Mouse (Mus musculus): ENCODE data around the gene Tbxa2r. TPM values are rescaled to one million over a fixed set of nuclear protein-coding genes. Genes with fewer than 3 reads are reported as not detected.

Gene Tbxa2r
- total RNA-seq, 2 experiments from 2014 or later, result 5.3 to 7.9 TPM

DNA sequence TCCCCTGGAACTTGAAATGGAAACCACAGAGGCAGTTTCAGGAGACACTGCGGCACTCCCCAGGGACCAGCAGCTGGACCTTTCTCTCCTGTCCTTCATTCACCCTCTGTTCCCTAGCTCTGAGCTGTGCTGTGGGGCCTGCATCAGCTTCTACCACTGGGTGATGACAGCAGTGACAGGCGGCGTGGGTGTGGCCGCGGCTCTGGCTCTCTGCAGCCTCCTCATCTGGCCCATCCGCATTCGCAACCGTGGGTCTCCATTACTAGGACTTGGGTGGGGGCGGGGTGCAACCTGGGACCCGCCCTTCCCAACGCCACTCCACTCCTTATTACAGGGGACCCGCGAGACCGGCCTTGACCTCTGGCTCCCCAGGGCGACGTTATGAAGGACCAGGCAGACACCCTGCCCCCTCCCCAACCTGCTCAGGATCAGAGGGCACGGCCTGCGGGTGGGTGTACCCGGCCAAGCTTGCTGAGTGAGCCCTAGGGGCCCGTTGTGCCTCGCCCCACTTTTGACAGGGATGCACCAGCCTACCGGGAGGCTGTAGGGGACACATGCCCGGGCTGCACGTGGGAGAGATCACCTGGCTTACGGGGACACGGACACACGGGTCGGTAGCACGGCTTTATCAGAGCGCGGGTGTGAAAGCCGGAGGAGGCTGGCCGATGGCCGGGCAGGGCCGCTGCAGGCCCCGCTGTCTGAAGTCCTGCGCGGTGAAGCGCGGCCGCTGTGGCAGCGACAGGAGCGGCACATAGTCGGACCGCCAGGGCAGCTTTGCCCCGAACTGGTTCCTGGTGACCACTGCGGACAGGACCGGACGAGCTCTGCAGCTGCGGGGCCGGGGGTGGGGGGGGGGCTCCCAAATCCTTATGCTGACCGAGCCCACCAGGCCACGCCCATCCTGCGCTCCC, 35.2 kb downstream of the Tbxa2r start:
- peak; percentile 46 to 70 for DNase-seq
- intact Hi-C loops (cut with DNase I), result no loop called here

GRCm38 (mm10) chr10:81364666-81365065, 36.1 kb downstream of the Tbxa2r start:
- DNase-seq, result peak; percentile 58 to 61
- intact Hi-C loops (cut with DNase I), result no loop called here

DNA sequence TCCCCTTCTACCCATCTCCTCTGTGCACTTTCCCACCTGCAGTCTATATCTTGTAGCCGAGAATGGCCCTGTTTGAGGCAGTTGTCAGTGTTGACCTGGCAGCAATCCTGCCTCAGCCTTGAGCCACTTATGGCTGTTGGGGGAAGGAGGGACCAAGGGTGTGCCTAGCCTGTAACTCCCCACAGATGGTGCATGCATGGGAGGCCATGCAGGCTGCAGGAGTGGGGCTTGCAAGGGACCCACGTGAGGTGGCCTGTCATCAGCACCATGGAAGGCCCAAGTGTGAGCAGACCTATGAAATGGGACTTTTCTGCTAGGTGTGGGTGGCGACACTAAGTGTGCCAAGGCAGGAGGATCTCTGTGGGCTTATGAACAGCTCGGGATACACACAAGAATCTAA, 36.5 kb downstream of the Tbxa2r start:
- no peak for DNase-seq
- intact Hi-C loops (cut with DNase I), result no loop called here

DNA sequence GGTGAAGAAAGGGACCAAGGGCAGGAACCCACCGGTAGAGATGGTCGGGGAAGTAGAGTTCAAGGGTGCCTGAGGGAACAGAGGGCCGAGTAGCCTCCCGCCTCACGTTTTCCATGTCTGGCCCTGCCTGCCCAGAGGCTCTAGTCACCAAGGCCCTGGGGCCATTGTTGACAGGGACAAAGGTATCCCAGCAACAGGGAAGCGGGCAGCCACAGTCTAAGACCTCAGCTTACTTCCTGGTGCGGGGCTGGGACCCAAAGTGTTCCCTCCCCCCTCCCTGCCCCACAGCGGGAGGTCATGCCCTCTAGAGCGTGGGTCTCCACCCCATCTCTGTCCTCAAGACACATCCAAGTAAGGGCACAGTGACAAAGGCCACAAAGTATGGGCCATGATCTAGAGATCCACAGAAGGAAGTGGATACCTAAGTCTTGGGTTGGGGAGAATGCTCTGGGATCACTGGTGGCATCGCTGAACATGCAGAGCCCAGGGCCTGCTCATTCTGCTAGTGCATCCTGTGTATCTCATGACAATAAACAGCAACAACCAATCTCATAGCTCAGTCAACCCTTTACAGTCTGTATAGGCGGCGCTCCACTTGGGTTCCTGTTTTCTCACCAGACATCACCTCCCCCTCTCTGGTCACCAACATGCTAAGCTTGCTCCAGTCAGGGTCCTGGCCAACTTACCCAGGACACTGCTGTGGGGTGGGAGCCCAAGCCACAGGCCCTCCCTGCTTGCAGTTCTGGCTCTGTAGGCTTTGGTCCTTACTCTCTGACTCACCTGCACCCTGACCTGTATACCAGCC, 37.3 kb downstream of the Tbxa2r start, which contains the start of gene 4930404N11Rik:
TSS of gene 4930404N11Rik (minus strand) at position 145 of the 805 bp plus-strand sequence.
- intact Hi-C loops (cut with DNase I), result no loop called here
- DNase-seq, result no peak

GRCm38 (mm10) chr10:81366477-81367206, 38.1 kb downstream of the Tbxa2r start:
- intact Hi-C loops (cut with DNase I), result no loop called here

DNA sequence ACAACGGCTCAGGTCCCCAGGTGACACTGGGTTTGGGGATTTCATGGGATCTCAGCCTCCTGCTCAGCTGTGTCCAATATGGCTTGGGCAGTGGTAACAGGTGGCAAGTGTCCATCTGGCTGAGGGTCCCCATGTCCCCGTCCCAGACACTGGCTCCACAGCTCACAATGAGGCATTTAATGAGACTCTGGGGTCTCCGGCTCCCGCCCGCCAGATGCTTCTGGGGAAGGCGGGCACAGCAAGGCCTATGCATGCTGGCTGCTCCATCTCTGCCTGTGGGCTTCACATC, 38.6 kb downstream of the Tbxa2r start:
- intact Hi-C loops (cut with DNase I), result no loop called here
- DNase-seq, result no peak

More at GRCm38 (mm10) chr10:81366477-81367206, 38.1 kb downstream of the Tbxa2r start:
- no peak for DNase-seq

DNA sequence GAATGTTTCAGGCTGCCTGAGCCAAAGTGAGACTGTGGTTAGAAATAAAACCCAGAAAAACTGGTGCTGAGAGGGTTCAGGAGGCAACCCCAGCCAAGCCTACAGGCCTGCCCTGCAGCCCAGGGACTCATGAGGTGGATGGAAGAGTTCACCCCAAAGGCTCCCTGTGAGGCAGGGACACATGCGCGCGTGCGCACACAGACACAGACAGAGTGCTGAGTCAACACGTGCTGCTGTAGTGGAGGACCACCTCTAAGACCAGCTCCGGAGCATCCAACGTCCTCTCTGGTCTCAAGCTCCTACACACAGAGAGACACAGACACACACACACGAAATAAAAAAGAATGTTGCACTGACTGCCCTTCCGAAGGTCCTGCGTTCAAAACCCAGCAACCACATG, 46.8 kb downstream of the Tbxa2r start:
- DNase-seq, result no peak
- intact Hi-C loops (cut with DNase I), result no loop called here

DNA sequence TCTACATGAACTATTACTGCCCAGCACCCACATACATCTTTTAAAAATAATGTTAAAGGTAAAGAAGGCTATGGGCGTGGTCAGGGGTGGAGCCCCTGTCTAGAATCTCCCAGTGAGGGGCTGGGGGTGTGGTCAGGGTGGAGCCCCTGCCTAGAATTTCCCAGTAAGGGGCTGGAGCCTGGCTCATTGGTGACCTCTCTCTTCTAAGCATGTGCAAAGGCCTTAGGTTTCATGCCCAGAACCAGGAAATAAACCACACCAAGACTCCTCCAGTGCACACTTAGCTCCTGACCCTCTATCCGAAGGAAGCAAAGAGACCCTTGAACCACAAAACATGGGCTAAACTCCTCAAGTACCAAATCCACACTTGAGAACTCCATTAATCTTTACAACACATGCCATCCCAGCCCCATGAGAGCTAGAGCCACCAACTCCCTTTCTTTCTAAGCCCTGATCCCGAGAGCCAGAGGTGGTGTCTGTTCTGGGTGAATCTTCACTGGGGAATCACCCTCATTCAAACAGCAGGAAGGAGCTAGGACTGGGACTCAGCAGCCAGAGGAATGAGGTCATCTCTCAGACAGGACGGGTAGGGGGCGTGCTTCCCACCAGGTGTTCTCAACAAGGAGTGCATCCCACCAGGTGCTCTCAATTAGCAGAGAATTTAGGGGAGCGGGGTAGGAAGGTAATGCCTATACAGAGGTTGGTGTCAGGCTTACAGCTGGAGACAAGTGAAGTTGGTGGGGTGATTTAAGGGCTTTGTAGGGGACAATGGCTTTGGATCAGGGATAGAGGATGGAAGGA, 48.2 kb downstream of the Tbxa2r start:
- no peak for DNase-seq
- intact Hi-C loops (cut with DNase I), result loop anchor here (2.0 kb wide), 1 partner anchor 18 kb away; no protein-coding TSS in a partner anchor

DNA sequence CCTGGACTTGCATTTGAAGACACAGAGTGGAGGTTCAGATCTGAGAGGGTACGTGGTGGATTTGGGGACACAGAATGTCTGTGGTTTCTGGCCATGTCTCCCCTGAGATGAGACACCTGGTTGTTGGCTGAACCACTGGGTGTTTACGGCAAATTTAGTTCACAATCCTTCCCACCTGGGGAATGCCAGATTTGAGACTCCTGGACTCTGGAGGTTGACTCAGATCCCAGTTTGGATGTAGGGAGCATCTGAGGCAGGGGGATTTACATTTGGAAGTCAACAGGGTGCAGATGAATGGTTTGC, 48.8 kb downstream of the Tbxa2r start:
- intact Hi-C loops (cut with DNase I), result loop anchor here (2.0 kb wide), 1 partner anchor 19 kb away; no protein-coding TSS in a partner anchor
- no peak for DNase-seq

- DNase-seq, result no peak
- intact Hi-C loops (cut with DNase I), result loop anchor here (2.0 kb wide), 1 partner anchor 19 kb away; no protein-coding TSS in a partner anchor
Observed at GRCm38 (mm10) chr10:81377793-81378552, 49.4 kb downstream of the Tbxa2r start, which contains the start of gene Fzr1. Fzr1 (minus strand) TSS chr10:81378516.

- intact Hi-C loops (cut with DNase I), result no loop called here
Observed at GRCm38 (mm10) chr10:81378553-81379182, 50.1 kb downstream of the Tbxa2r start.

GRCm38 (mm10) chr10:81379183-81379553, 50.6 kb downstream of the Tbxa2r start:
- intact Hi-C loops (cut with DNase I), result no loop called here
- DNase-seq, result no peak

More at GRCm38 (mm10) chr10:81378553-81379182, 50.1 kb downstream of the Tbxa2r start:
- peak; percentile 100 for DNase-seq

DNA sequence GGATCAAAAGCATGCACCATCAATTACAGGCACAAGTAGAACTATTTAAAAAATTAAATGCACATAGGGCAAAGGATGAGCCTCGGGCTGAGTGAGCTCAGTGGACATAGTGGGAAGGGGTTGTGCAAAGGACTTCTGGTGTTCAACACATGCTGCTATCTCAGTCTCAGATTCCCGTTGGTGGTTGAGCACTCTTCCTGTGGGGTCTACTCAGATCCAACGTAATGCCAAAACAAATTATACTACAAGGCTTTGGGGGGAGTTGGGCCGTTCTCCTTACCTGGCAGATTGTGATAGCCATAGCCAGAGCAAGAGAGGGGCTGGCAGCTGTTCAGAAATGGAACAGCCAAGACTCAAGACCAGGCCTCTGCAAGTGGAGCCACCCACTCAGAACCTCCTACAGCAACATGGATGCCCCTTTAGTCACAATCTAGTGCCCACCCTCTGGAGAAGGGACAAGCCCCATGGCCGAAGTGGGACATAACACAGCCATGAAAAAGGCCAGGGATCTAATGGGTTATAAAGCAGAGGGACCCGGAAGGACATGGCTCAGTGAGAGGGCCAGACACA, 51.4 kb downstream of the Tbxa2r start:
- intact Hi-C loops (cut with DNase I), result loop anchor here (10.0 kb wide), 1 partner anchor 165 kb away; the partner anchor contains the start of gene Gna11
- no peak for DNase-seq

GRCm38 (mm10) chr10:81382039-81382438, 53.5 kb downstream of the Tbxa2r start:
- no peak for DNase-seq
- intact Hi-C loops (cut with DNase I), result loop anchor here (10.0 kb wide), 1 partner anchor 163 kb away; the partner anchor contains the start of gene Gna11

GRCm38 (mm10) chr10:81383802-81384604, 55.5 kb downstream of the Tbxa2r start, which contains the start of the genes Dohh and Gm48551:
Dohh (plus strand) TSS chr10:81384428.
Gm48551 (plus strand) TSS chr10:81384466.
- peak; percentile 99 to 100 for DNase-seq
- intact Hi-C loops (cut with DNase I), result loop anchor here (10.0 kb wide), 1 partner anchor 161 kb away; the partner anchor contains the start of gene Gna11

DNA sequence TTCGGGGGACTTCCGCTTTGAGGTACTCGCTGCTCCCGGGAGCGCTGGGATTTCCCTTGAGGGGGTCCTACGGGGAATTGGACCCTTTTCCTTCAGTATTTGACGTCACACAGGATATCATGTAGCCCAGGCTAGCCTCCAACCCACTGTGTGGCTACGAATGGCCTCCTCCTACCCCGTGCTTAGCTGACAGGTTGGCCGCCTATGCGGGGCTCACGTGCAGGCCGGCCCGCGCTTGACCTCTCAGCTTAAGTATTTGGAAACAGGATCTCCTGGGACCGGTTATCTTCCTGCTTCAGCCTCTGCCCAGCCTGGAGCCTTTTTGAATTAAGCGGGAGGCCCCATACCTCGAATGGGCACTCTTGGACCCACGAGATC, 56.1 kb downstream of the Tbxa2r start:
- intact Hi-C loops (cut with DNase I), result loop anchor here (10.0 kb wide), 1 partner anchor 160 kb away; the partner anchor contains the start of gene Gna11

More for the DNA sequence above, 56.1 kb downstream of the Tbxa2r start:
- DNase-seq, result no peak
